Mouse (Mus musculus) neural tube, embryonic 11.5 days (tissue): ENCODE measurements at regions not wholly inside any gene's neighbourhood (a gene's known extent, or its start where the extent isn't known, plus 50 kb on each side); places are given as distances from the start of the nearest gene placed in this dataset.

Source experiments
- ATAC-seq: fragments of 200-750 bp; cut with Nextera tagmentation; 2 replicates; pipeline ENCODE4 v1.8.0; 2017; ENCODE audit warnings: moderate number of reproducible peaks, mild to moderate bottlenecking, moderate TSS enrichment, moderate library complexity; ENCODE audit not compliant: insufficient read depth, low FRiP score, low TSS enrichment
- DNase-seq: peaks from one replicate; pipeline ENCODE4 v3.0.0-alpha.2; 2015; ENCODE audit warnings: low spot score
- H3K27ac ChIP-seq: fragments of 300-500 bp; sonication (generic); 2 replicates; pipeline ENCODE4 v1.5.1; 2014; ENCODE audit warnings: low read depth, mild to moderate bottlenecking, low read length
- H3K27me3 ChIP-seq: fragments of 300-500 bp; sonication (generic); 2 replicates; pipeline ENCODE4 v1.6.1; 2014; ENCODE audit warnings: mild to moderate bottlenecking, low read length, mixed read lengths; ENCODE audit not compliant: control insufficient read depth, insufficient read depth
- H3K36me3 ChIP-seq: fragments of 300-500 bp; sonication (generic); 2 replicates; pipeline ENCODE4 v1.6.1; 2014; ENCODE audit warnings: mild to moderate bottlenecking, low read length, moderate library complexity, mixed read lengths; ENCODE audit not compliant: control insufficient read depth, insufficient read depth
- H3K4me1 ChIP-seq: fragments of 300-500 bp; sonication (generic); 2 replicates; pipeline ENCODE4 v1.6.1; 2014; ENCODE audit warnings: low read length, mixed read lengths; ENCODE audit not compliant: control insufficient read depth, insufficient read depth
- H3K4me2 ChIP-seq: fragments of 300-500 bp; sonication (generic); 2 replicates; pipeline ENCODE4 v1.6.1; 2014; ENCODE audit warnings: low read depth, mild to moderate bottlenecking, moderate library complexity
- H3K4me3 ChIP-seq: fragments of 300-500 bp; sonication (generic); 2 replicates; pipeline ENCODE4 v1.5.1; 2014; ENCODE audit warnings: low read depth, low read length
- H3K9ac ChIP-seq: fragments of 300-500 bp; sonication (generic); 2 replicates; pipeline ENCODE4 v1.6.1; 2014; ENCODE audit warnings: mild to moderate bottlenecking, low read length
- H3K9me3 ChIP-seq: fragments of 300-500 bp; sonication (generic); 2 replicates; pipeline ENCODE4 v1.6.1; 2016; ENCODE audit warnings: low read length; ENCODE audit not compliant: control insufficient read depth
- WGBS: fragments of 180-500 bp; shearing (Covaris S2); extraction: QIAGEN DNeasy Blood & Tissue Kit; methylation state at CpG from one replicate; pipeline ENCODE4 v1.1.7; 2014; 5-methylcytosine and 5-hydroxymethylcytosine counted together

DNA sequence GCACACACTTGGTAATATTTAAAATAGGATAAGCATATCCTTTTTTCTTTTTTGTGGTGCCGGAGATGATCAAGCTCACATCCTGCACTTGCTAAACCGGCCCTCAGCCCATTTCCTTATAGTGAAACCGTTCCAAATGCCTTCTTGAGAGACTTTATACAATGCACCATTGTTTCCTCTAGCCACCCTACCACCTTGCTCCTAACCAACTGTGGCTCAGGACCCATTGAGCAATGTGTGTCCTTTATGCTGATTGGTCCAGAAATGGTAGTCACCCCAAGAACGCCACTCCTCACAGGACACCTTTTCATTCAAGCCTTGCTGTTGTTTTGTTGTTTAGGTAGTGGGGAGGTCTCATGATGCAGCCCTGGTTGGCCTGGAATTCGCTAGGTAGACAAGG is 110.3 kb upstream of the Rreb1 start:
- DNase-seq, result no peak
- ATAC-seq, result no peak
- no peaks in the 10 kb centered on the region for H3K9me3 ChIP-seq
- no peak overlapping the region for H3K9ac ChIP-seq
- no peaks in the 10 kb centered on the region for H3K27me3 ChIP-seq
- WGBS, result 81% methylated on average over 5 of the region's 5 CpGs
- H3K27ac ChIP-seq, result no peak overlapping the region
- H3K4me1 ChIP-seq, result no peaks in the 10 kb centered on the region
- H3K4me3 ChIP-seq, result no peak overlapping the region
- no peak overlapping the region for H3K4me2 ChIP-seq
- no peaks in the 10 kb centered on the region for H3K36me3 ChIP-seq

DNA sequence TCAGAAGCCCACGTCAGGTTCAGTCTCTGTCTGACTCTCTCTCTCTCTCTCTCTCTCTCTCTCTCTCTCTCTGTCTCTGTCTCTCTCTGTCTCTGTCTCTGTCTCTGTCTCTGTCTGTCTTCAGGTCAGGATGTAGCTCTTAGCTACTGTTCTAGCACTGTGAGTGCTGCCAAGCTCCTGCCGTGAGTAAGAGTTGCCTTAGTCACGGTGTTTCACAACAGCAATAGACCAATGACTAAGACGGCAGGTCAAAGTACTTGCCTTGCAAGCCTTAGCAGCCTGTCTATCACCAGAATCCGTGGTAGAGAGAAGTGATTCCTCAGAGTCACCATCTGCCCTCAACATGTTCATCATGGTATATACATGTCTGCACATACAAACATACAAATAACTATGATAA is 107.1 kb upstream of the Rreb1 start:
- Histone ChIP-seq H3K9me3 (no peaks in the 10 kb centered on the region), H3K27me3 (no peaks in the 10 kb centered on the region), H3K27ac (no peak overlapping the region), H3K4me1 (no peaks in the 10 kb centered on the region), H3K4me3 (no peak overlapping the region), H3K36me3 (no peaks in the 10 kb centered on the region), H3K4me2 (no peak overlapping the region), H3K9ac (no peak overlapping the region)
- ATAC-seq (no peak), DNase-seq (no peak)
- 77% methylated on average over 5 of the region's 5 CpGs for WGBS

DNA sequence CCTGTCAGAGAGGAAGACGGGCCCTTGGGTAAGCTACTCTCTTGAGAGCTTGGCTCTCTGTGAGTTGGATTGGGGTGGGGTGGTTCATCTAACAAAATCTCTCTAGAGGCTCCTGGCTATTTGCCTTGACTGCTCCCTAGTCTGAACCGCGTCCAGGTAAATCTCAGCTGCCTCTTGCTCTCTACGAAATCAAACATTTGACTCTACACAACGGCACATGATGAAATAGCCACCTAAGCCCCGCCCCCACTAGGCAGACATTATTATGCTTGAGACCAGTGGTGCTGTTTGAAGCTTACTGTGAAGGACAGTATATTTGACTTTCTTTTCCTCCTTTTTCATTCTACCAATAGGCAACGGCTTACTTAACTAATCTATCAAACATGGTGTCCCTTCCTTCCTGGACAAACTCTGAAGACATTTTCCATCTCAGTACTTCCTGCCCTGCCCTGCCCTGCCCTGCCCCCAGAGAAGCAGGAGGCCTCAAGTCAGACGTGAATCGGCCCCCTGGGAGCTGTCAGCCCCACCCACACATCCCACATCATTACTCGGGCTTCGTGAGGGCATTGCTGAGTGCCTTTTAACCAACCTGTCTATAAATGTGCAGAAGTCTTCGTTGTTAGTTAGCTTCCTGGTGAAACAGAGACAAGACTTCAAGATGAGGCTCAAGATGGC is 103.4 kb upstream of the Rreb1 start:
- Histone ChIP-seq H3K27ac (no peak overlapping the region), H3K4me3 (no peak overlapping the region), H3K36me3 (no peaks in the 10 kb centered on the region), H3K4me1 (no peaks in the 10 kb centered on the region), H3K9me3 (no peaks in the 10 kb centered on the region), H3K4me2 (no peak overlapping the region), H3K27me3 (no peaks in the 10 kb centered on the region), H3K9ac (no peak overlapping the region)
- DNase-seq (no peak), ATAC-seq (no peak)
- 76% methylated on average over 12 of the region's 12 CpGs for WGBS

DNA sequence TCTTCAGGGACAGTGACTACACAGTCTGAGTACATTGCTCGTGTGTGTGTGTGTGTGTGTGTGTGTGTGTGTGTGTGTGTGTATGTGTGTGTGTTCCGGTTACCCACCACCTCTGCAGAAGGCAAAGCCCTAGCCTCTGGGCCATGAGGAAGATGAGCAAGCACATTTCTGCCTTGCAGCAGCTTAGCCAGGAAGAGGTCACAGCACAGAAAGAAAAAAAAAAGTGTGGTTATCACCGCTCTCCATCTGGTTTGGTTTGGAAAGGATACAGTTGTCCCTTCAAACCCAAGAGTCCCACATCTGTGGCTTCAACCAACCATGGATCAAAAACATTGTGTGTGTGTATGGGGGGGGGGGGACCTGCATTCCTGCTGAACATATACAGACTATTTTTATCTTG is 102.5 kb upstream of the Rreb1 start:
- WGBS, result 85% methylated on average over 3 of the region's 3 CpGs
- ATAC-seq, result no peak
- DNase-seq, result no peak

DNA sequence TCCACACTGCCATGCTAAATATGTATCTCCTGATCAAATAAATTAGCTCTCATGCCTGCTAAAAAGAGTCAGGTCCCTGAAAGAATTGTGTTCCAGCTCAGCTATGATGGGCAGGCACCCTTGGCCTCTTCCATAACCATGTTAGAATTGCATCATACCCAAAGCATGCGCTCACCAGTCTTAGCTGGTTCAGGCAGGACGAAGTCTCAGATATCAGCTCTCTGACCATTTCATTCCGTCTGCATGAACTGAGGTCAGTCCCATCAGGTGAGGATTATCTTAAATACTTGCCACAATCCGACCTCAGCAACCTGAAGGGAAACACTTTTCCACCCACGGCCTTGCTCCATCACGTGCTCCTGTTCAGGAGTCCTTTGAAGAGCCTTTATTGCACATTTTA is 101.3 kb upstream of the Rreb1 start:
- no peaks in the 10 kb centered on the region for H3K27me3 ChIP-seq
- ATAC-seq (no peak), DNase-seq (no peak)
- H3K9ac ChIP-seq, result no peak overlapping the region
- 79% methylated on average over 6 of the region's 6 CpGs for WGBS
- H3K9me3 ChIP-seq, result no peaks in the 10 kb centered on the region
- H3K4me2 ChIP-seq, result no peak overlapping the region
- no peak overlapping the region for H3K4me3 ChIP-seq
- H3K4me1 ChIP-seq, result no peaks in the 10 kb centered on the region
- H3K27ac ChIP-seq, result no peak overlapping the region
- no peaks in the 10 kb centered on the region for H3K36me3 ChIP-seq

More for the DNA sequence above, 102.5 kb upstream of the Rreb1 start:
- Histone ChIP-seq H3K27me3 (no peaks in the 10 kb centered on the region), H3K9ac (no peak overlapping the region), H3K4me1 (no peaks in the 10 kb centered on the region), H3K9me3 (no peaks in the 10 kb centered on the region), H3K36me3 (no peaks in the 10 kb centered on the region), H3K27ac (no peak overlapping the region), H3K4me2 (no peak overlapping the region), H3K4me3 (no peak overlapping the region)

DNA sequence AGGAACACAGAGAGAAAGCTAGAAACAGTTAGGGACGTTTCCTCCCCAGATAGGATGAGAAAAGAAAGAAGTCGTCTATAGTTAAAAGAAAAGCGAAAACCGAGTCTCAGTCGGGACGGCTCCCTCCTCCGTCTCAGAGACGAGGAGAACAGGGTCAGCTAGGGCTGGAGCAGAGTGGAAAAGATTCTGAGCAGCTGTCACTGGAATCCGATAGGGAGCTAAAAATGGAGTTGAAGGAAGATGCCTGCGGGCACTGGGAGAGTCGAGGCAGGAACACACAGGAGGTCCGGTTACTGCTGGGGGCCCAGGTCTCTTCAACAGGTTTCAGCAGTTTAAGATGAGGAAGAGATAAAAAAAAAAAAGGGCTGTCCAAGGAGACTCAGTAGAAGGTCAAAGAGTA is 99.9 kb upstream of the Rreb1 start:
- no peak overlapping the region for H3K4me2 ChIP-seq
- H3K9ac ChIP-seq, result no peak overlapping the region
- no peaks in the 10 kb centered on the region for H3K9me3 ChIP-seq
- no peaks in the 10 kb centered on the region for H3K36me3 ChIP-seq
- no peak overlapping the region for H3K4me3 ChIP-seq
- H3K4me1 ChIP-seq, result no peaks in the 10 kb centered on the region
- H3K27me3 ChIP-seq, result no peaks in the 10 kb centered on the region
- no peak for DNase-seq
- no peak overlapping the region for H3K27ac ChIP-seq
- WGBS, result 88% methylated on average over 12 of the region's 12 CpGs
- no peak for ATAC-seq

DNA sequence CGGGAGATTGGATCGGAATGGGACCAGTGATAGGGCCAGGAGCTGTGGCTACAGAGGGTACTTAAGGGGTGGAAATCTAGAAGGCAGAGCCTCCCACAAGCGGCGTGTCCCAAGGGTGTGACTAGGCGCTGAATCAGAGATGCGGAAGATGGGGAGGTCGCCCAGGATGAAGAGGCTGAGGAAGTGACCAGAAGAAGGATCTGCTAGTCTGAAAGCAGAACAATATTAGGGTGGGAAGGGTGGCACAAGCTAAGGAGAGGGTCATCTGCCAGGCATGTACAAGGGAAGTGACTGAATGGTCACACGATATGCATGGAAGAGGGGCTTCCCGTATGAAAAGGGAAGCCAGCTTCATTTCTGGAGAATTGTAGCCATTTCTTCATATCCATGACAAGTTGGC is 99.4 kb upstream of the Rreb1 start:
- no peaks in the 10 kb centered on the region for H3K4me1 ChIP-seq
- no peaks in the 10 kb centered on the region for H3K9me3 ChIP-seq
- H3K9ac ChIP-seq, result no peak overlapping the region
- H3K27me3 ChIP-seq, result no peaks in the 10 kb centered on the region
- WGBS, result 91% methylated on average over 9 of the region's 9 CpGs
- H3K4me3 ChIP-seq, result no peak overlapping the region
- ATAC-seq, result no peak
- H3K36me3 ChIP-seq, result no peaks in the 10 kb centered on the region
- DNase-seq, result no peak
- no peak overlapping the region for H3K4me2 ChIP-seq
- no peak overlapping the region for H3K27ac ChIP-seq

DNA sequence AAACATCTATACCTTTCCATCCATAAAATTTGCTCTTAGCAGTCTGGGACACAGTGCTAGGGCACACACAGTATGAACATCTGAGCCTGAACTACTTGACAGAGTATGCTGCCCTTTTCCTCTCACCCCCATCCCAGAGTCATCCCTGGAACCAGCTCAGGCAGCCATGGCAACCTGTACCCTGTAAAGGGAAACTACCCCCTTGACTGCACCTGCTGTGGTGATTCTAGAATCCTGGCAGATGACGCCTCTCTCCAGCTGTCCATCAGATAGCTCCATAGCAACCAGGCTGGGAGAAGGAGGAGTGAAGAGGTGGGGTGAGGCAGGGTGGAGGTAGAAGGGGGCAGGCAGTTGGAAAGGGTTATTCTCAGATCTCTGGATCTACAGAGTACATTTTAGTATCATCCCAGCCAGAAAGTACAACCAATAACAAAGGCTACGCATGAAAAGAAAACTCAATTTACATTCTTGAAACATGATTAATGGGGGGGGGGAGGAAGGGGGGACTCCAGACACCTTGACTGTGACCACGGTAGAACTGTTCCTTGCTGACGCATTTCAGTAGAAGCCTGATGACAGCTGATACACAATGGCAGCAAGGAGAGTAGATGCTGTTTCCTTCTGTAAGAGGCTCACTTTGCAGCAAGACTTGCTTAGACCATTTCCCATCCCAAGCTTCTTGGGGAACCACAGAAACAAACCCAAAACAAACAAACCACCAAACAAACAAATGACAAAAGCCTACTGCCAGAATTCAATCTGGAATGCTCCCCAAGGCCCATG is 97.2 kb upstream of the Rreb1 start:
- H3K9ac ChIP-seq, result no peak overlapping the region
- no peaks in the 10 kb centered on the region for H3K4me1 ChIP-seq
- 51% methylated on average over 4 of the region's 4 CpGs for WGBS
- H3K9me3 ChIP-seq, result no peaks in the 10 kb centered on the region
- DNase-seq (no peak), ATAC-seq (no peak)
- no peaks in the 10 kb centered on the region for H3K36me3 ChIP-seq
- no peaks in the 10 kb centered on the region for H3K27me3 ChIP-seq
- no peak overlapping the region for H3K27ac ChIP-seq
- no peak overlapping the region for H3K4me2 ChIP-seq
- no peak overlapping the region for H3K4me3 ChIP-seq

DNA sequence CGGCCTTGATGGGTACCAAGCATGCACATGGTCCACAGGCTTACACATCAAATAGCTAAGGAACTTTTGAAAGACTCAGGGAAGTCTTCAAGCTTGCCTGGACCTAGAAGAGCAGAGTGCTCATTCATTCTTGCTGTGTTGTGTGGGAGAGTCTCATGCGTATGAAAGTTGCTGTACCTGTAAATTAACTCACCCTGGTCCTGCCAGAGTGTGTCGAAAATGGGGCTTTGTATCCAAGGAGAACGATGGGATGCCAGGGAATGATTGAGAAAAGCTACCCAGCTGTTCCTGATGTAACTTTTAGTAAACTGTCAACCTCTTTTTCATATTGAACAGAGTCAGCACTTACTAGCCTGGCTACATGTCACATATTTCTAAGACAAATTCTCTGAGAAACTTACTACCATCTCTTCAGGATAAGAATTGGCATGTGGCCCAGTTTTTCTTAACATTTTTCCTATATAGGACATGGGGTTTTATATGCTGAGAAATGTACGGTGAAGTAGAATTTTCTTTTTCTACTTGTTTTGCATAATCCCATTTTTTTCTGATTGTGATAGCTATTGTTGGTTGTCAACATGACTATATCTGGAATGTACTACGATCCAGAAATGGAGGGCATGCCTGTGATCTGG is 95.0 kb upstream of the Rreb1 start:
- Histone ChIP-seq H3K27me3 (no peaks in the 10 kb centered on the region), H3K4me1 (no peaks in the 10 kb centered on the region), H3K4me3 (no peak overlapping the region), H3K36me3 (no peaks in the 10 kb centered on the region), H3K9me3 (no peaks in the 10 kb centered on the region), H3K4me2 (no peak overlapping the region), H3K9ac (no peak overlapping the region), H3K27ac (no peak overlapping the region)
- WGBS, result 86% methylated on average over 6 of the region's 6 CpGs
- no peak for DNase-seq
- ATAC-seq, result no peak
